Mouse (Mus musculus) midbrain, embryonic 15.5 days (tissue): ENCODE measurements around the gene Pde6c. TPM values are rescaled to one million over a fixed set of nuclear protein-coding genes. Genes with fewer than 3 reads are reported as not detected.

Experiments used
- ATAC-seq: fragments of 200-750 bp; cut with Nextera tagmentation; replicated peaks from 2 replicates; pipeline ENCODE4 v1.8.0; 2017; ENCODE audit warnings: moderate TSS enrichment
- H3K27ac ChIP-seq: fragments of 300-500 bp; sonication (generic); 2 replicates; pipeline ENCODE4 v1.5.1; 2015; ENCODE audit warnings: mild to moderate bottlenecking, inconsistent platforms
- H3K27me3 ChIP-seq: fragments of 300-500 bp; sonication (generic); replicated peaks from 2 replicates; pipeline ENCODE4 v1.6.1; 2015; ENCODE audit warnings: inconsistent platforms
- H3K36me3 ChIP-seq: fragments of 300-500 bp; sonication (generic); replicated peaks from 2 replicates; pipeline ENCODE4 v1.6.1; 2015; ENCODE audit warnings: inconsistent platforms
- H3K4me1 ChIP-seq: fragments of 300-500 bp; sonication (generic); 2 replicates; pipeline ENCODE4 v1.6.1; 2015; ENCODE audit warnings: inconsistent platforms
- H3K4me2 ChIP-seq: fragments of 300-500 bp; sonication (generic); 2 replicates; pipeline ENCODE4 v1.6.1; 2015; ENCODE audit warnings: inconsistent platforms, mild to moderate bottlenecking, moderate library complexity
- H3K4me3 ChIP-seq: fragments of 300-500 bp; sonication (generic); 2 replicates; pipeline ENCODE4 v1.5.1; 2015; ENCODE audit warnings: mild to moderate bottlenecking, inconsistent platforms
- H3K9ac ChIP-seq: fragments of 300-500 bp; sonication (generic); 2 replicates; pipeline ENCODE4 v1.6.1; 2015; ENCODE audit warnings: mild to moderate bottlenecking, inconsistent platforms
- H3K9me3 ChIP-seq: fragments of 300-500 bp; sonication (generic); 2 replicates; pipeline ENCODE4 v1.6.1; 2016; ENCODE audit warnings: inconsistent platforms
- WGBS: fragments of 180-500 bp; shearing (Covaris S2); methylation state at CpG from one replicate; pipeline ENCODE4 v1.1.7; 2015; ENCODE audit warnings: mixed read lengths; 5-methylcytosine and 5-hydroxymethylcytosine counted together
- polyA plus RNA-seq: library from polyadenylated mRNA; unstranded; fragments of >200 nt; fragmentation: Nextera tagmentation; extraction: Ambion mirVana; gene quantifications from 2 replicates; pipeline ENCODE4 v1.2.1, GENCODE M21; 2015

The Pde6c gene
- polyA plus RNA-seq, 1 experiment from 2014 or later = 0.06 TPM

DNA sequence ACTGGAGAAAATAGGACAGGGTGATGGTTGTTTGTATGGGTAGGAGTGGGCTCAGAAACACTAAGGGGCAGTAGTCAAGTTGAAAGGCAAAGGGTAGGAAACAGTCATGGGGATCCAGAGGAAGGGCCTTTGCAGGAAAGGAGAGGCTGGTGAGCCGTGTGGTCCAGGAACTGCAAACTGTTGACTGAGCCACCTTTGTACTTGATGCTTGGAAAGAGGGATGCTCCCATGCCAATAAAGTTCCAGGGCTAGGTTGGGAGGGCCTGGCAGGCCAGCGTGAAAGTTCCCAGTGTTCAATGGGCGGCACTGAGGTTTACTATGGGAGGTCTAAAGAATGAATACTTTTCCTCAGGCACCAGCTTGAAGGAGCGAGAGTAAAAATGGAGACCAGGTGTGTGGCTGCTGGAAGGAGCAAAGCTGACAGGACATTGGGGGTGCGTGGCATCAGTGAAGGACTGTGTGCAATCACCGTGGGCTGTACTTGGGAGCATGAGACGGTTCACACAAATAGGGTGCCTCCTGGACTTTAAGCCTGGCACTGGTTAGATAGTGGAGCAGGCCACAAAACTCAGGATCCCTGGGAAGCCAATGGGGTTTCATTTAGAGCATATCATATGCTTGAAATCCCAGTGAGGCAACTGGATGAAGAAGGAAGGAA, 17.6 kb upstream of the Pde6c start:
- H3K27ac ChIP-seq = no peak overlapping the region
- WGBS = 91% methylated on average over 7 of the region's 7 CpGs
- no peak for ATAC-seq
- no peaks in the 10 kb centered on the region for H3K36me3 ChIP-seq
- no peaks in the 10 kb centered on the region for H3K4me1 ChIP-seq
- H3K4me2 ChIP-seq = no peak overlapping the region
- no peak overlapping the region for H3K9ac ChIP-seq
- H3K9me3 ChIP-seq = no peaks in the 10 kb centered on the region
- no peaks in the 10 kb centered on the region for H3K27me3 ChIP-seq
- no peak overlapping the region for H3K4me3 ChIP-seq

DNA sequence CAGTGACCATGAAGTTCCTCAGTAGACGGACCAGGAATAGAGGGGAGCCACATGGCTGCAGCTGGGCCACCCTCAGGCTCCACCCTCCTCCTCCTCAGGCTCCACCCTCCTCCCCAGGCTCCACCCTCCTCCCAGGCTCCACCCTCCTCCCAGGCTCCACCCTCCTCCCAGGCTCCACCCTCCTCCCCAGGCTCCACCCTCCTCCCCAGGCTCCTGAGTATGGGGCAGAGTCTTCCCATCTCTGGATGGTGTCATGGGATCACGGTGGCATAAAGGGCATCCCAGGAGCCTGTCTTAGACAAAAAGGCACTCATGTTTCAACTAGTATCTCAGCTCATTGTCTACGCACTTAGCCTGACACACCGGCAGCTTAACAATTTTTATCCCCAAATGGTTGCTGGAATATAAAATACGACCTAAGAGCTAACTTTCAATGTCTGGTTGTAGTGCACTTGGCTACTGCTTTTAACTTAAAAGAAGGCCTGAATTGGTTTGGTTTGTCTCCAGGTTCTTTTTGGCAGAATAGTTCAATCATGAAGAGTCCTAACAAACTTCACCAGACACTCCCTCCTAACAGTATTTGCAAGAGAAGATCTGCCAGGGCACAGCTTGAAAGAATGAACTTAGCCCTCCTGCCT, 12.3 kb upstream of the Pde6c start:
- Histone ChIP-seq H3K4me2 (no peak overlapping the region), H3K4me3 (no peak overlapping the region), H3K36me3 (no peaks in the 10 kb centered on the region), H3K27ac (no peak overlapping the region), H3K27me3 (peaks cover 16% of the 10 kb centered on the region), H3K4me1 (no peaks in the 10 kb centered on the region), H3K9me3 (no peaks in the 10 kb centered on the region), H3K9ac (no peak overlapping the region)
- 86% methylated on average over 5 of the region's 5 CpGs for WGBS
- no peak for ATAC-seq

GRCm38 (mm10) chr19:38123921-38124320, 8.7 kb upstream of the Pde6c start:
- Histone ChIP-seq H3K27ac (no peak overlapping the region), H3K27me3 (peaks cover 16% of the 10 kb centered on the region), H3K9ac (no peak overlapping the region), H3K4me2 (peak overlapping the region; percentile 80), H3K4me1 (no peaks in the 10 kb centered on the region), H3K9me3 (no peaks in the 10 kb centered on the region), H3K4me3 (peak overlapping the region; percentile 51), H3K36me3 (no peaks in the 10 kb centered on the region)
- 28% methylated on average over 9 of the region's 9 CpGs for WGBS
- ATAC-seq = peak; percentile 29; the same call in 1 of the 2 replicates

DNA sequence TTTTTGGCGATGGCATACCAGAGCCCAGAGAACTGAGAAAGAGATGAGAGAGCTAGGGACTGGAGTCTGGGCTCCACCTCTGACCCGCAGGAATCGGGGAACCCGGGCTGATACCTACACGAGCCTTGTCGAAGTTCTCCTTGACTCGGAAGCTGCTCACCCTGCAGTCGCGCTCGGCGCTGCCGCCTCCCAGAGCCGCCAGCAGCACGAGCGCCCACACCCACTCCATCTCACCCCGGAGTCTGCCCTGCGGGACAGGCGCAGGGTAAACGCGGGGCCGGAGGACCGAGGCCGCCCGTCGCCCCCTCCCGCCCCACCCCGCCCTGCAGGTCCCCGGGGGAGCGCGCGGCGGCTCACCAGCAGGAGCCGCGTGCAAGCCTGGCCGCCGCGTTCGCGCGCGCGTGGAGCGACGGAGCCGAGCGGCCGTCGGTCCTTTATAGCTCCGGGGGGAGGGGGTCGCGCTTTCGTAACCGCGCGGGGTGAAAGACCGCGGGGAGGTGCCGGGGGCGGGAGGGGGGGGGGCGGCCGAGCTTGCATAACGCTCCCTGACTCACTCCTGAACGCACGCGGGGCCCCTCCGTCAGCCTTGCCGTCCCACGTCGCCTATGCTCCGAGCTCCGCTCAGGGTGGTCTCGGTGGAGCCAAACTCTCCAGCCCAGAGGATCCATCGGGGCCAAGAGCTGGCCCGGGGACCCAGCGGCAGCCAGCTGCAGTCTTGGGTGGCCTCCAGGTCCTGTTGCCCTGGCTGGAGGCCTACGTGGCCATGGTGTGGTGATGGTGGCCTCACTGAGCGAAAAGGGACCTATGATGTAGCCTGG, 8.0 kb upstream of the Pde6c start:
- peaks cover 16% of the 10 kb centered on the region for H3K27me3 ChIP-seq
- peak overlapping the region; percentile 80 for H3K4me2 ChIP-seq
- ATAC-seq = peak; percentile 85
- 1% methylated on average over 63 of the region's 77 CpGs for WGBS
- H3K9ac ChIP-seq = peak overlapping the region; percentile 42
- peak overlapping the region; percentile 51 for H3K4me3 ChIP-seq
- no peak overlapping the region for H3K27ac ChIP-seq
- no peaks in the 10 kb centered on the region for H3K4me1 ChIP-seq
- no peaks in the 10 kb centered on the region for H3K36me3 ChIP-seq
- no peaks in the 10 kb centered on the region for H3K9me3 ChIP-seq

GRCm38 (mm10) chr19:38125219-38125610, 7.4 kb upstream of the Pde6c start, which contains the start of gene Rbp4:
Gene Rbp4 (minus strand): TSS chr19:38125281.
- H3K36me3 ChIP-seq = no peaks in the 10 kb centered on the region
- ATAC-seq = no peak
- 70% methylated on average over 6 of the region's 6 CpGs for WGBS
- H3K9ac ChIP-seq = peak within 1 kb of the TSS; percentile 42
- peaks cover 16% of the 10 kb centered on the region for H3K27me3 ChIP-seq
- H3K27ac ChIP-seq = no peak within 1 kb of the TSS
- H3K4me1 ChIP-seq = no peaks in the 10 kb centered on the region
- no peaks in the 10 kb centered on the region for H3K9me3 ChIP-seq
- H3K4me3 ChIP-seq = peak within 1 kb of the TSS; percentile 51
- peak within 1 kb of the TSS; percentile 80 for H3K4me2 ChIP-seq

GRCm38 (mm10) chr19:38126656-38127055, 5.9 kb upstream of the Pde6c start:
- Histone ChIP-seq H3K36me3 (no peaks in the 10 kb centered on the region), H3K9ac (no peak overlapping the region)
- ATAC-seq = no peak

GRCm38 (mm10) chr19:38133986-38134385, 1.4 kb downstream of the Pde6c start:
- Histone ChIP-seq H3K4me3 (no peak overlapping the region), H3K27ac (no peak overlapping the region), H3K9me3 (no peaks in the 10 kb centered on the region), H3K27me3 (no peaks in the 10 kb centered on the region), H3K4me1 (no peaks in the 10 kb centered on the region), H3K4me2 (no peak overlapping the region), H3K9ac (no peak overlapping the region), H3K36me3 (no peaks in the 10 kb centered on the region)
- 64% methylated on average over 11 of the region's 11 CpGs for whole genome bisulfite sequencing
- ATAC-seq = no peak

More at GRCm38 (mm10) chr19:38126656-38127055, 5.9 kb upstream of the Pde6c start:
- Histone ChIP-seq H3K4me2 (no peak overlapping the region), H3K27me3 (peaks cover 16% of the 10 kb centered on the region), H3K27ac (no peak overlapping the region), H3K4me1 (no peaks in the 10 kb centered on the region), H3K4me3 (no peak overlapping the region), H3K9me3 (no peaks in the 10 kb centered on the region)
- WGBS = 76% methylated on average over 8 of the region's 8 CpGs

DNA sequence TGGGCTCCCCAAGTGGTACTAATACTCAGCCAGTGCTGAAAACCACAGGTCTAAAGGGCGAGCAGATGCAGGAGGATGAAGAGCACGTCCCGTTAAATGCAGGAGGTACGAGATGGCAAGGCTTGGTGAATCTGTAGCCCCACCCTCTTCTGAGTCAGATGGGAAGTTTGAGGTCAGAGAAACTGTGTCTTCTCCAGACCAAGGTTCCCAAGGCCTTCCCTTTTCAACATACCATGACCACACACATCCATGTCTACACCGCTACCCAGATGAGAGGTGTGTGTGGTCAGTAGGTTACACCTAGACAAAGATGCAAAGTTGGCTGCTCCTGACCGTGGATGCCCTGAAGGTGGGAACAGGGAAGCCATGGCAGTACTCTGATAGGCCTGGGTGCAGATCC, 2.2 kb downstream of the Pde6c start:
- Histone ChIP-seq H3K27me3 (no peaks in the 10 kb centered on the region), H3K4me3 (no peak overlapping the region), H3K9me3 (no peaks in the 10 kb centered on the region), H3K9ac (no peak overlapping the region), H3K27ac (no peak overlapping the region), H3K4me2 (no peak overlapping the region), H3K36me3 (no peaks in the 10 kb centered on the region), H3K4me1 (no peaks in the 10 kb centered on the region)
- ATAC-seq = no peak
- 92% methylated on average over 6 of the region's 6 CpGs for WGBS

DNA sequence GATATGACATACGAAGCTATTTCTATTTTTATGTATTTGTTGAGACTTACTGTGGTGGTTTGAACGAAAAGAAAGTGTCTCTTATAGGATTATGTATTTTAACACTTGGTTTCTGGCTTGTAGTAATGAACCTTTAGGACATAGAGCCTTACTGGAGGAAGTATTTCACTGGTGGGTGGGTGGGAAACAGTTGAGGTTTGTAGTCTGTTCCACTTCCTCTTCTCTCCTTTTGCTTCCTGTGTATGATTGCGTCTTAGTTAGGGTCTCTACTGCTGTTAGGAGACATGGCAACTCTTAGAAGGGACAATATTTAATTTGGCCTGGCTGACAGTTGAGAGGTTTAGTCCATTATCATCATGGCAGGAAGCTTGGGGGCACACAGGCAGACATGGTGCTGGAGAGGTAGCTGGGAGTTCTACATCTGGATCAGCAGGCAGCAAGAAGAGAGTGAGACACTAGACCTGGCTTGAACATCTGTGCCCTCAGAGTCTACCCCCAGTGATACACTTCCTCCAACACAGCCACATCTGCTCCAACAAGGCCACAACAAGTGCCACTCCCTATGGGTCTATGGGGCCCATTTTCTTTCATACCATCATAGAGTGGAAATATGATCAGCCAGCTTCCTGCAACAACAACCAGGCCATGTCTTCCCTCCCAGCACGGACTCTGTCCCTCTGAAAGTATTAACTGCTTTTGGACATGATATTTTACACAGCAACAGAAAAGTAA, 11.1 kb downstream of the Pde6c start:
- Histone ChIP-seq H3K36me3 (no peaks in the 10 kb centered on the region), H3K4me2 (no peak overlapping the region), H3K27me3 (no peaks in the 10 kb centered on the region), H3K9me3 (no peaks in the 10 kb centered on the region), H3K4me3 (no peak overlapping the region), H3K4me1 (no peaks in the 10 kb centered on the region), H3K27ac (no peak overlapping the region), H3K9ac (no peak overlapping the region)
- WGBS = 78% methylated on average over 4 of the region's 4 CpGs
- no peak for ATAC-seq

DNA sequence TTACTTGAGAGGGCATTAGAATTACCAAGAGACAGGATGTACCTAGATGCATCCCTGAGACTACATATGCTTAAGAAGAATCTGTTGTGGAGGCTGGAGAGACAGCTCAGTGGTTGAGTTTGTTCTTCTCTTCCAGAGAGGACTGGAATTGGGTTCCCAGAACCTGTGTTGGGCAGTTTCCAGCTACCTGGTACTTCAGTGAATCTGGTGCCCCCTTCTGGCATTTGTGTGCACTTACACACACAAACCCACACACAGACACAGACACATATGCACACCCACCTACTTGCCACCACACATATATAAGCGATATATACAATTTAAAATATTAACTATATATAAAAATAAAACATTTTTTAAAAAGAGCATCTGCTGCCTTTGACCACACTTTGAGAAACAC, 23.7 kb downstream of the Pde6c start:
- WGBS = 98% methylated on average over 1 of the region's 1 CpGs
- Histone ChIP-seq H3K36me3 (no peaks in the 10 kb centered on the region), H3K4me1 (no peaks in the 10 kb centered on the region), H3K4me3 (no peak overlapping the region), H3K9me3 (no peaks in the 10 kb centered on the region), H3K4me2 (no peak overlapping the region), H3K9ac (no peak overlapping the region), H3K27ac (no peak overlapping the region), H3K27me3 (no peaks in the 10 kb centered on the region)
- no peak for ATAC-seq

GRCm38 (mm10) chr19:38161648-38162354, 29.2 kb downstream of the Pde6c start:
- H3K36me3 ChIP-seq = no peaks in the 10 kb centered on the region
- H3K4me1 ChIP-seq = no peaks in the 10 kb centered on the region
- H3K9me3 ChIP-seq = no peaks in the 10 kb centered on the region
- 94% methylated on average over 21 of the region's 21 CpGs for WGBS
- no peak overlapping the region for H3K9ac ChIP-seq
- no peak overlapping the region for H3K27ac ChIP-seq
- ATAC-seq = no peak
- H3K27me3 ChIP-seq = no peaks in the 10 kb centered on the region
- no peak overlapping the region for H3K4me2 ChIP-seq
- H3K4me3 ChIP-seq = no peak overlapping the region
